Mouse (Mus musculus): ENCODE measurements around the gene Psma6.

DNA sequence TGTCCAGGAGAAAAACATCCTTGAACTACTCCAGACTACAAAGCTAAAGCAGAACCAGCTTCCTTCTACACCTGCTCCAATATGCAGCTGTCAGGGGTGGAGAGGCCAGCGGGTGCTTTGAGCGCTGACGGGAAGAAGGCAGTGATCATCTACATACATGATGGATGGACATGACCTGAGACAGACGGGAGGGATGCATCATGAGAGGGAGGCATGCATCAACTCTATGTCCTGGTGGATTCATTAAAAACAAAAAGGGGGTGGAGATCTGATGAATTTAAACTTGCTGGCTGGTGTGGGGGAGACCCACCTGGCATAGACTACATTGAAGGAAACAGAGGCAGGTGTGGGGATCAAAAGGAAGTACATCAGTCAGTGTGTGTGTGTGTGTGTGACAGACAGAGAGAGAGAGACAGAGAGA, 60.0 kb downstream of the Psma6 start:
- TF ChIP-seq GATA1 (IDR thresholded peaks at IDR 0.05; ENCODE audit: low read length) (no peak), TAL1 (IDR thresholded peaks at IDR 0.05; ENCODE audit: low read length) (no peak)
